Mouse (Mus musculus) hindbrain, embryonic 14.5 days (tissue): ENCODE measurements at regions not wholly inside any gene's neighbourhood (a gene's known extent, or its start where the extent isn't known, plus 50 kb on each side); places are given as distances from the start of the nearest gene placed in this dataset.

Experiments
- ATAC-seq: fragments of 200-750 bp; cut with Nextera tagmentation; 2 replicates; pipeline ENCODE4 v1.8.0; 2017; ENCODE audit warnings: moderate number of reproducible peaks, mild to moderate bottlenecking, moderate TSS enrichment, moderate library complexity; ENCODE audit not compliant: low FRiP score
- DNase-seq: peaks from one replicate; pipeline ENCODE4 v3.0.0-alpha.2; 2015; ENCODE audit warnings: low spot score
- H3K27ac ChIP-seq: fragments of 300-500 bp; sonication (generic); 2 replicates; pipeline ENCODE4 v1.5.1; 2014; ENCODE audit warnings: mild to moderate bottlenecking, moderate library complexity
- H3K27me3 ChIP-seq: fragments of 300-500 bp; sonication (generic); 2 replicates; pipeline ENCODE4 v1.6.1; 2014; ENCODE audit warnings: mild to moderate bottlenecking, low read length, mixed read lengths; ENCODE audit not compliant: control insufficient read depth, insufficient read depth
- H3K36me3 ChIP-seq: fragments of 300-500 bp; sonication (generic); replicated peaks from 2 replicates; pipeline ENCODE4 v1.6.1; 2014; ENCODE audit not compliant: control insufficient read depth, insufficient read depth
- H3K4me1 ChIP-seq: fragments of 300-500 bp; sonication (generic); replicated peaks from 2 replicates; pipeline ENCODE4 v1.6.1; 2014; ENCODE audit warnings: antibody characterized with exemption, low read length, mixed read lengths; ENCODE audit not compliant: control insufficient read depth, insufficient read depth
- H3K4me2 ChIP-seq: fragments of 300-500 bp; sonication (generic); replicated peaks from 2 replicates; pipeline ENCODE4 v1.6.1; 2014; ENCODE audit warnings: mild to moderate bottlenecking, moderate library complexity
- H3K4me3 ChIP-seq: fragments of 300-500 bp; sonication (generic); replicated peaks from 2 replicates; pipeline ENCODE4 v1.5.1; 2014; ENCODE audit warnings: mild to moderate bottlenecking, low read length
- H3K9ac ChIP-seq: fragments of 300-500 bp; sonication (generic); 2 replicates; pipeline ENCODE4 v1.6.1; 2014
- H3K9me3 ChIP-seq: fragments of 300-500 bp; sonication (generic); 2 replicates; pipeline ENCODE4 v1.6.1; 2016; ENCODE audit warnings: low read length; ENCODE audit not compliant: control insufficient read depth
- WGBS: fragments of 180-500 bp; shearing (Covaris S2); extraction: QIAGEN DNeasy Blood & Tissue Kit; methylation state at CpG from one replicate; pipeline ENCODE4 v1.1.7; 2014; 5-methylcytosine and 5-hydroxymethylcytosine counted together

GRCm38 (mm10) chr11:71375132-71375531 is 144.6 kb upstream of the Nlrp1b start:
- DNase-seq = no peak

GRCm38 (mm10) chr11:71388411-71388810 is 157.9 kb upstream of the Nlrp1b start:
- Histone ChIP-seq H3K36me3 (no peaks in the 10 kb centered on the region), H3K4me3 (no peak overlapping the region), H3K4me1 (peaks cover 11% of the 10 kb centered on the region), H3K27me3 (no peaks in the 10 kb centered on the region), H3K9me3 (no peaks in the 10 kb centered on the region), H3K4me2 (no peak overlapping the region), H3K9ac (no peak overlapping the region), H3K27ac (no peak overlapping the region)
- DNase-seq (no peak), ATAC-seq (no peak)
- WGBS = 74% methylated on average over 4 of the region's 4 CpGs

More at GRCm38 (mm10) chr11:71375132-71375531, 144.6 kb upstream of the Nlrp1b start:
- Histone ChIP-seq H3K4me3 (no peak overlapping the region), H3K4me1 (no peaks in the 10 kb centered on the region), H3K9ac (no peak overlapping the region), H3K9me3 (no peaks in the 10 kb centered on the region), H3K27me3 (no peaks in the 10 kb centered on the region), H3K4me2 (no peak overlapping the region), H3K36me3 (no peaks in the 10 kb centered on the region), H3K27ac (no peak overlapping the region)
- 72% methylated on average over 5 of the region's 5 CpGs for WGBS
- no peak for ATAC-seq

- H3K27me3 ChIP-seq = no peaks in the 10 kb centered on the region
- no peaks in the 10 kb centered on the region for H3K9me3 ChIP-seq
- ATAC-seq (peak; percentile 91), DNase-seq (peak; percentile 68)
- H3K9ac ChIP-seq = peak overlapping the region; percentile 28; the same call in 1 of the 2 replicates
- H3K4me3 ChIP-seq = no peak overlapping the region
- 8% methylated on average over 7 of the region's 7 CpGs for WGBS
- H3K36me3 ChIP-seq = no peaks in the 10 kb centered on the region
- H3K4me1 ChIP-seq = peaks cover 11% of the 10 kb centered on the region
- peak overlapping the region; percentile 29 for H3K4me2 ChIP-seq
- H3K27ac ChIP-seq = peak overlapping the region; percentile 48
These were observed 159.1 kb upstream of the Nlrp1b start for GRCm38 (mm10) chr11:71389659-71390058.

GRCm38 (mm10) chr11:71390151-71390550 is 159.6 kb upstream of the Nlrp1b start:
- H3K27me3 ChIP-seq = no peaks in the 10 kb centered on the region
- no peak overlapping the region for H3K4me3 ChIP-seq
- ATAC-seq = no peak
- no peak for DNase-seq
- no peak overlapping the region for H3K9ac ChIP-seq
- peaks cover 11% of the 10 kb centered on the region for H3K4me1 ChIP-seq
- peak overlapping the region; percentile 29 for H3K4me2 ChIP-seq
- 65% methylated on average over 3 of the region's 3 CpGs for WGBS
- H3K9me3 ChIP-seq = no peaks in the 10 kb centered on the region
- no peaks in the 10 kb centered on the region for H3K36me3 ChIP-seq
- peak overlapping the region; percentile 48 for H3K27ac ChIP-seq

- H3K4me1 ChIP-seq = peaks cover 11% of the 10 kb centered on the region
- no peaks in the 10 kb centered on the region for H3K9me3 ChIP-seq
- peak overlapping the region; percentile 48; the same call in 1 of the 2 replicates for H3K27ac ChIP-seq
- DNase-seq (no peak), ATAC-seq (no peak)
- H3K4me3 ChIP-seq = no peak overlapping the region
- H3K27me3 ChIP-seq = no peaks in the 10 kb centered on the region
- WGBS = 73% methylated on average over 3 of the region's 3 CpGs
- no peaks in the 10 kb centered on the region for H3K36me3 ChIP-seq
- H3K4me2 ChIP-seq = no peak overlapping the region
- no peak overlapping the region for H3K9ac ChIP-seq
These were observed 160.1 kb upstream of the Nlrp1b start for GRCm38 (mm10) chr11:71390616-71391015.

- Histone ChIP-seq H3K4me3 (no peak overlapping the region), H3K9ac (no peak overlapping the region), H3K4me1 (peaks cover 11% of the 10 kb centered on the region), H3K27ac (no peak overlapping the region), H3K27me3 (no peaks in the 10 kb centered on the region), H3K4me2 (no peak overlapping the region), H3K36me3 (no peaks in the 10 kb centered on the region), H3K9me3 (0 out of 2 replicates have a peak, but pooled peaks cover under 1% of the 10 kb centered on the region)
- WGBS = 80% methylated on average over 5 of the region's 5 CpGs
- ATAC-seq (no peak), DNase-seq (no peak)
These were observed 162.9 kb upstream of the Nlrp1b start for GRCm38 (mm10) chr11:71393406-71393805.

- Histone ChIP-seq H3K4me1 (0 out of 2 replicates have a peak, but pooled peaks cover 2% of the 10 kb centered on the region), H3K9me3 (0 out of 2 replicates have a peak, but pooled peaks cover 5% of the 10 kb centered on the region), H3K9ac (no peak overlapping the region), H3K4me3 (no peak overlapping the region), H3K27me3 (no peaks in the 10 kb centered on the region), H3K27ac (no peak overlapping the region), H3K36me3 (no peaks in the 10 kb centered on the region), H3K4me2 (no peak overlapping the region)
- DNase-seq (no peak), ATAC-seq (no peak)
- WGBS = 60% methylated on average over 4 of the region's 4 CpGs
These were observed 164.5 kb upstream of the Nlrp1b start for GRCm38 (mm10) chr11:71395023-71395422.

GRCm38 (mm10) chr11:71395631-71396030 is 165.1 kb upstream of the Nlrp1b start:
- H3K9me3 ChIP-seq = 0 out of 2 replicates have a peak, but pooled peaks cover 5% of the 10 kb centered on the region
- H3K4me2 ChIP-seq = no peak overlapping the region
- 82% methylated on average over 1 of the region's 1 CpGs for WGBS
- no peak overlapping the region for H3K9ac ChIP-seq
- no peak overlapping the region for H3K27ac ChIP-seq
- ATAC-seq (no peak), DNase-seq (no peak)
- no peaks in the 10 kb centered on the region for H3K4me1 ChIP-seq
- no peak overlapping the region for H3K4me3 ChIP-seq
- no peaks in the 10 kb centered on the region for H3K36me3 ChIP-seq
- no peaks in the 10 kb centered on the region for H3K27me3 ChIP-seq

GRCm38 (mm10) chr11:71400351-71400750 is 169.8 kb upstream of the Nlrp1b start:
- no peak overlapping the region for H3K4me2 ChIP-seq

More at GRCm38 (mm10) chr11:71400351-71400750, 169.8 kb upstream of the Nlrp1b start:
- Histone ChIP-seq H3K4me3 (no peak overlapping the region), H3K27ac (no peak overlapping the region), H3K27me3 (no peaks in the 10 kb centered on the region), H3K9me3 (0 out of 2 replicates have a peak, but pooled peaks cover 5% of the 10 kb centered on the region), H3K9ac (no peak overlapping the region), H3K4me1 (no peaks in the 10 kb centered on the region), H3K36me3 (no peaks in the 10 kb centered on the region)
- no peak for DNase-seq
- ATAC-seq = no peak
- WGBS = 92% methylated on average over 2 of the region's 2 CpGs
